17 mouse cellular contexts compared by ENCODE assay signal in genomic region chr3:108751061-108751460, GRCm38 (mm10). TPM values are rescaled to one million over a fixed set of nuclear protein-coding genes. Genes with fewer than 3 reads are reported as not detected.
DNase-seq lines count a peak whose midpoint lies in the region; ATAC-seq and TF ChIP-seq lines count a peak whose summit lies in the region.
"Had no signal": no experiment of that assay in that cellular context is flagged by ENCODE, and none has a peak within 500 bp of the region (broad histone marks: within the 10 kb centered on the region; RNA-seq: fewer than 3 reads in every experiment).

No protein-coding gene starts in this region.

- no peaks in the 10 kb centered on the region for H3K27me3 ChIP-seq in intestine, embryonic 16.5 days (replicated peaks; ENCODE audit: control insufficient read depth, insufficient read depth, low read length)
- no peaks in the 10 kb centered on the region for H3K27me3 ChIP-seq in intestine, embryonic 15.5 days (replicated peaks)
- H3K27me3 ChIP-seq in liver, postnatal 0 days (ENCODE audit: insufficient read depth, low read length): no peaks in the 10 kb centered on the region
- H3K27me3 ChIP-seq in thymus, adult 2 months (ENCODE audit: control insufficient read depth, insufficient read depth, low read length): no peaks in the 10 kb centered on the region
- H3K27me3 ChIP-seq: heart, embryonic 13.5 days had no signal

- no peak overlapping the region for H3K4me2 ChIP-seq in intestine, embryonic 16.5 days (ENCODE audit: low read depth, low read length)
- no peak overlapping the region for H3K4me2 ChIP-seq in intestine, embryonic 15.5 days (replicated peaks)
- H3K4me2 ChIP-seq in liver, postnatal 0 days (ENCODE audit: low read depth, low read length): peak overlapping the region; percentile 57
- H3K4me2 ChIP-seq: heart, embryonic 13.5 days; hindbrain, embryonic 12.5 days had no signal

- no peak overlapping the region for H3K4me3 ChIP-seq in intestine, embryonic 16.5 days (ENCODE audit: low read length)
- no peak overlapping the region for H3K4me3 ChIP-seq in intestine, embryonic 15.5 days (replicated peaks)
- H3K4me3 ChIP-seq in liver, postnatal 0 days (ENCODE audit: low read depth, low read length): peak overlapping the region; percentile 1; the same call in 1 of the 2 replicates
- no peak overlapping the region for H3K4me3 ChIP-seq in thymus, adult 2 months (ENCODE audit: control insufficient read depth, insufficient read depth, low read length)
- H3K4me3 ChIP-seq: heart, embryonic 13.5 days; hindbrain, embryonic 12.5 days; layer of hippocampus, adult 2 months had no signal

- TF ChIP-seq EP300 in liver, postnatal 0 days (IDR thresholded peaks at IDR 0.05; ENCODE audit: low read depth): no peak

- intact Hi-C loops in left cerebral cortex, postnatal 10 days (cut with DNase I): no loop called here

- WGBS in intestine, embryonic 16.5 days: 61% methylated on average over 6 of the region's 6 CpGs
- WGBS in intestine, embryonic 15.5 days: 51% methylated on average over 6 of the region's 6 CpGs
- 51% methylated on average over 6 of the region's 6 CpGs for WGBS in liver, postnatal 0 days (ENCODE audit: insufficient replicate concordance)
- 85% methylated on average over 6 of the region's 6 CpGs for WGBS in thymus, adult 2 months

- DNase-seq in c-Kit-positive CD71-positive TER-119-negative erythroid progenitor cells, embryonic 14.5 days (ENCODE audit: low read depth): peak; percentile 65
- peak; percentile 17 for DNase-seq in forelimb bud, embryonic 11.5 days (ENCODE audit: low read depth, low spot score)
- no peak for DNase-seq in liver, postnatal 0 days
- no peak for DNase-seq in spleen, postnatal 14 days (ENCODE audit: low spot score in 2 of 2)
- DNase-seq in left cerebral cortex, postnatal 10 days (ENCODE audit: extremely low spot score in 1 of 2, low spot score in 2 of 2): no peak
- no peak for DNase-seq in thymus, adult 2 months
- DNase-seq: cerebellum, adult 8-10 months; gastrocnemius, postnatal 36 days; kidney, adult 11 months had no signal

- H3K9ac ChIP-seq in intestine, embryonic 16.5 days (ENCODE audit: low read depth, low read length): no peak overlapping the region
- H3K9ac ChIP-seq in intestine, embryonic 15.5 days: no peak overlapping the region
- no peak overlapping the region for H3K9ac ChIP-seq in liver, postnatal 0 days (replicated peaks)
- H3K9ac ChIP-seq: heart, embryonic 13.5 days; hindbrain, embryonic 12.5 days had no signal

- peak; percentile 48 for ATAC-seq in intestine, embryonic 16.5 days
- ATAC-seq in intestine, embryonic 15.5 days: no peak
- peak; percentile 66 for ATAC-seq in liver, postnatal 0 days
- ATAC-seq: activated CD4-positive, CD25-positive, alpha-beta regulatory T cell, adult 4 months had no signal

- no peak overlapping the region for H3K27ac ChIP-seq in intestine, embryonic 16.5 days (ENCODE audit: low read length)
- H3K27ac ChIP-seq in intestine, embryonic 15.5 days: no peak overlapping the region
- H3K27ac ChIP-seq in liver, postnatal 0 days (ENCODE audit: low read depth): peak overlapping the region; percentile 44
- H3K27ac ChIP-seq in thymus, adult 2 months (ENCODE audit: control insufficient read depth, insufficient read depth, low read length): no peak overlapping the region
- H3K27ac ChIP-seq: heart, embryonic 13.5 days; hindbrain, embryonic 12.5 days; layer of hippocampus, adult 2 months had no signal

- TF ChIP-seq CTCF in liver, postnatal 0 days (IDR thresholded peaks at IDR 0.05; ENCODE audit: low read depth): no peak
- no peak for TF ChIP-seq CTCF in thymus, adult 2 months (IDR thresholded peaks at IDR 0.05; ENCODE audit: borderline replicate concordance, control insufficient read depth, extremely low read depth, insufficient read depth, low read length, poor library complexity)

- no peak for TF ChIP-seq POLR2A in thymus, adult 2 months (IDR thresholded peaks at IDR 0.05; ENCODE audit: control insufficient read depth, extremely low read depth, insufficient read depth, low read length, poor library complexity)

- H3K9me3 ChIP-seq in intestine, embryonic 16.5 days (ENCODE audit: control insufficient read depth, low read length): no peaks in the 10 kb centered on the region
- H3K9me3 ChIP-seq in intestine, embryonic 15.5 days: no peaks in the 10 kb centered on the region
- H3K9me3 ChIP-seq in liver, postnatal 0 days (ENCODE audit: low read length): no peaks in the 10 kb centered on the region
- H3K9me3 ChIP-seq: heart, embryonic 13.5 days; hindbrain, embryonic 12.5 days had no signal

- peaks cover 3% of the 10 kb centered on the region; the same call in 1 of the 2 replicates for H3K4me1 ChIP-seq in intestine, embryonic 16.5 days (ENCODE audit: control insufficient read depth, insufficient read depth, low read length)
- H3K4me1 ChIP-seq in intestine, embryonic 15.5 days (replicated peaks): no peaks in the 10 kb centered on the region
- H3K4me1 ChIP-seq in liver, postnatal 0 days (ENCODE audit: insufficient read depth): peaks cover 18% of the 10 kb centered on the region
- H3K4me1 ChIP-seq in thymus, adult 2 months (replicated peaks; ENCODE audit: control insufficient read depth, insufficient read depth, low read length): no peaks in the 10 kb centered on the region
- H3K4me1 ChIP-seq: heart, embryonic 13.5 days; hindbrain, embryonic 12.5 days had no signal

- H3K36me3 ChIP-seq in intestine, embryonic 16.5 days (ENCODE audit: control insufficient read depth, insufficient read depth, low read length): no peaks in the 10 kb centered on the region
- no peaks in the 10 kb centered on the region for H3K36me3 ChIP-seq in intestine, embryonic 15.5 days
- H3K36me3 ChIP-seq in liver, postnatal 0 days (replicated peaks; ENCODE audit: insufficient read depth, low read length): no peaks in the 10 kb centered on the region
- H3K36me3 ChIP-seq in thymus, adult 2 months (ENCODE audit: control insufficient read depth, insufficient read depth, low read length): no peaks in the 10 kb centered on the region
- H3K36me3 ChIP-seq: heart, embryonic 13.5 days; hindbrain, embryonic 12.5 days had no signal

RNA-seq across cellular contexts. Expression of gene Aknad1, which starts 11.6 kb away (rescaled TPM):
- polyA plus RNA-seq in intestine, embryonic 16.5 days (2015; fragmentation: Nextera tagmentation; extraction: Ambion mirVana): 0.21 and 0.50 TPM in 2 replicates
- polyA plus RNA-seq in intestine, embryonic 15.5 days (2015; fragmentation: Nextera tagmentation; extraction: Ambion mirVana): 0.10 TPM in 1 of 2 replicates, not detected in the other
- 0.06 and 0.13 TPM in 2 replicates for polyA plus RNA-seq in liver, postnatal 0 days (2015; fragmentation: Nextera tagmentation; extraction: Ambion mirVana)
- total RNA-seq in left cerebral cortex, postnatal 10 days (2021): under 1 TPM in 1 of 2 experiments, not detected in 1; 0.28 TPM
- 0.05 TPM in 1 of 2 replicates, not detected in the other for polyA plus RNA-seq in thymus, adult 2 months (2012; rRNA removed)
- total RNA-seq: ES-E14 had no signal
- polyA plus RNA-seq: activated CD4-positive, CD25-positive, alpha-beta regulatory T cell, adult 4 months; small intestine, adult 2 months had no signal

RNA-seq across cellular contexts. Expression of gene Gpsm2, which starts 29.0 kb away (rescaled TPM):
- 45.3 and 49.5 TPM in 2 replicates for polyA plus RNA-seq in intestine, embryonic 16.5 days (2015; fragmentation: Nextera tagmentation; extraction: Ambion mirVana)
- 49.1 and 56.1 TPM in 2 replicates for polyA plus RNA-seq in intestine, embryonic 15.5 days (2015; fragmentation: Nextera tagmentation; extraction: Ambion mirVana)
- 18.3 and 21.6 TPM in 2 replicates for polyA plus RNA-seq in liver, postnatal 0 days (2015; fragmentation: Nextera tagmentation; extraction: Ambion mirVana)
- 10 to 100 TPM; 12.8 to 13.4 TPM for total RNA-seq in left cerebral cortex, postnatal 10 days (2021)
- polyA plus RNA-seq in thymus, adult 2 months (2012; rRNA removed): 6.2 and 7.8 TPM in 2 replicates

Comparison
In these comparisons a context has a peak if more than half of its experiments do, and no peak if none do; other contexts are left out.
1. DNase-seq: peak in c-Kit-positive CD71-positive TER-119-negative erythroid progenitor cells, embryonic 14.5 days (single experiment) and forelimb bud, embryonic 11.5 days (single experiment); none in liver, postnatal 0 days (single experiment), spleen, postnatal 14 days (0 of 2), left cerebral cortex, postnatal 10 days (0 of 2) and thymus, adult 2 months (single experiment).